Mouse (Mus musculus): Measurements from ENCODE around the gene Retreg3.

- TF ChIP-seq CTCF (IDR thresholded peaks at IDR 0.05; ENCODE audit: extremely low read depth, insufficient read length, insufficient replicate concordance, low read depth, low read length): no peak
- TF ChIP-seq POLR2A (IDR thresholded peaks at IDR 0.05; ENCODE audit: low read depth, low read length): no peak
Measured at GRCm38 (mm10) chr11:101155728-101156371, 36.2 kb upstream of the Retreg3 start, which contains the start of gene Tubg2.
